Mouse (Mus musculus): ENCODE measurements around the gene Mcub. TPM values are rescaled to one million over a fixed set of nuclear protein-coding genes. Genes with fewer than 3 reads are reported as not detected.
A peak's percentile ranks its signal among the peaks of the same experiment; 100 is the strongest.

The Mcub gene
- polyA plus RNA-seq, 1 experiment from 2014 or later: 14.1 TPM

DNA sequence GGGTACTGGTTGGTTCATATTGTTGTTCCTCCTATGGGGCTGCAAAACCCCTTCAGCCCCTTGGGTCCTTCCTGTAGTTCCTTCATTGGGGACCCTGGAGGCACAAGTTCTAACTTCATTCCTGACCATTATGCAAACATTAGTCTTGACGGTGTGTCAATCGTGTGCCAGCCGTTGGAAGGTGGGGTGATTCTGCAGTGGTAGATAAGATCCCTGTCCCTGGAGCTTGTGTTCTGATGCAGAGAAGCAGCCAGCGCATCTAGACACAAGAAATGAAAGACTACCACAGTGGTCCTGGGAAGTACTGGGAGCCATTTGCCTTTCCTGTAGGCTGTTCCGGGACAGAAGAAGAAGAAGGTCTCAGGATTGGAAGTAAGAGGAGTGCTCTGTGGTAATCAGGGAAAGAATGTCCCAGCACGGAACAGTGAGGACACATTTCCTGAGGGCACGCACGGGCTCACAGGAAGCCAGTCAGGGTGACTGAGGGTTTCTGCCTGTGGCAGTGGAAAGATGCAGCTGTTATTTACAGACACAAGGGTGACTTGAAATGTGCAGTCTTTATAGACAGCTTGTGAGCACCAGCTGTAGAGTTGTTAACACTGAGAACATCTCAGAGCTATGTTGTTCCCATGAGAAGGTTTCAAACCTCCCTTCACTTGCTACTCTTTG is 88.9 kb downstream of the Mcub start:
- H3K27me3 ChIP-seq (ENCODE audit: control insufficient read depth, insufficient read depth, low read length): no peaks in the 10 kb centered on the region
- H3K27ac ChIP-seq (replicated peaks; ENCODE audit: low read depth, low read length): no peak overlapping the region
- H3K36me3 ChIP-seq (ENCODE audit: control insufficient read depth, insufficient read depth, low read length): no peaks in the 10 kb centered on the region
- H3K9me3 ChIP-seq (ENCODE audit: control insufficient read depth, low read length): no peaks in the 10 kb centered on the region
- DNase-seq (ENCODE audit: low spot score) (no peak), ATAC-seq (ENCODE audit: insufficient number of reproducible peaks, low FRiP score, low TSS enrichment, low read depth) (no peak)
- no peak overlapping the region for H3K4me3 ChIP-seq (ENCODE audit: low read depth, low read length)
- WGBS: 85% methylated on average over 8 of the region's 8 CpGs
- H3K4me2 ChIP-seq (ENCODE audit: low read depth, severe bottlenecking): no peak overlapping the region
- H3K4me1 ChIP-seq (ENCODE audit: control insufficient read depth, insufficient read depth, low read length): no peaks in the 10 kb centered on the region
- H3K9ac ChIP-seq (ENCODE audit: low read length): no peak overlapping the region

- H3K27me3 ChIP-seq (ENCODE audit: control insufficient read depth, insufficient read depth, low read length): no peaks in the 10 kb centered on the region
- no peak for ATAC-seq (ENCODE audit: insufficient number of reproducible peaks, low FRiP score, low TSS enrichment, low read depth)
- DNase-seq (ENCODE audit: low spot score): no peak
- H3K4me2 ChIP-seq (ENCODE audit: low read depth, severe bottlenecking): 0 out of 2 replicates have a peak overlapping the region, but pooled peaks have one; percentile 88
- no peaks in the 10 kb centered on the region for H3K36me3 ChIP-seq (ENCODE audit: control insufficient read depth, insufficient read depth, low read length)
- WGBS: 73% methylated on average over 2 of the region's 2 CpGs
- no peaks in the 10 kb centered on the region for H3K4me1 ChIP-seq (ENCODE audit: control insufficient read depth, insufficient read depth, low read length)
- H3K4me3 ChIP-seq (ENCODE audit: low read depth, low read length): no peak overlapping the region
- no peak overlapping the region for H3K27ac ChIP-seq (replicated peaks; ENCODE audit: low read depth, low read length)
- no peaks in the 10 kb centered on the region for H3K9me3 ChIP-seq (ENCODE audit: control insufficient read depth, low read length)
- no peak overlapping the region for H3K9ac ChIP-seq (ENCODE audit: low read length)
Measured at GRCm38 (mm10) chr3:129879913-129880312, 90.1 kb downstream of the Mcub start.

GRCm38 (mm10) chr3:129879131-129879757 is 90.8 kb downstream of the Mcub start:
- Histone ChIP-seq H3K27ac (replicated peaks; ENCODE audit: low read depth, low read length) (no peak overlapping the region), H3K4me1 (ENCODE audit: control insufficient read depth, insufficient read depth, low read length) (no peaks in the 10 kb centered on the region), H3K9me3 (ENCODE audit: control insufficient read depth, low read length) (no peaks in the 10 kb centered on the region), H3K4me2 (ENCODE audit: low read depth, severe bottlenecking) (peak overlapping the region; percentile 88), H3K36me3 (ENCODE audit: control insufficient read depth, insufficient read depth, low read length) (no peaks in the 10 kb centered on the region), H3K4me3 (ENCODE audit: low read depth, low read length) (peak overlapping the region; percentile 71), H3K9ac (ENCODE audit: low read length) (peak overlapping the region; percentile 68), H3K27me3 (ENCODE audit: control insufficient read depth, insufficient read depth, low read length) (no peaks in the 10 kb centered on the region)
- WGBS: under 1% methylated on average over 24 of the region's 25 CpGs
- peak; percentile 61 for DNase-seq (ENCODE audit: low spot score)
- peak; percentile 38 for ATAC-seq (ENCODE audit: insufficient number of reproducible peaks, low FRiP score, low TSS enrichment, low read depth)

- no peaks in the 10 kb centered on the region for H3K36me3 ChIP-seq (ENCODE audit: control insufficient read depth, insufficient read depth, low read length)
- H3K4me3 ChIP-seq (ENCODE audit: low read depth, low read length): peak within 1 kb of the TSS; percentile 71
- DNase-seq (ENCODE audit: low spot score): peak; percentile 92
- H3K27me3 ChIP-seq (ENCODE audit: control insufficient read depth, insufficient read depth, low read length): no peaks in the 10 kb centered on the region
- H3K4me2 ChIP-seq (ENCODE audit: low read depth, severe bottlenecking): peak within 1 kb of the TSS; percentile 88
- WGBS: under 1% methylated on average over 61 of the region's 66 CpGs
- peak within 1 kb of the TSS; percentile 68 for H3K9ac ChIP-seq (ENCODE audit: low read length)
- peak; percentile 90 for ATAC-seq (ENCODE audit: insufficient number of reproducible peaks, low FRiP score, low TSS enrichment, low read depth)
- H3K27ac ChIP-seq (replicated peaks; ENCODE audit: low read depth, low read length): no peak within 1 kb of the TSS
- H3K4me1 ChIP-seq (ENCODE audit: control insufficient read depth, insufficient read depth, low read length): no peaks in the 10 kb centered on the region
- no peaks in the 10 kb centered on the region for H3K9me3 ChIP-seq (ENCODE audit: control insufficient read depth, low read length)
Measured at GRCm38 (mm10) chr3:129878405-129879021, 91.5 kb downstream of the Mcub start, which contains the start of gene Pla2g12a. TSS of gene Pla2g12a (plus strand) at chr3:129878606.

- no peaks in the 10 kb centered on the region; the same call in 1 of the 2 replicates for H3K36me3 ChIP-seq (ENCODE audit: control insufficient read depth, insufficient read depth, low read length)
- no peak overlapping the region for H3K9ac ChIP-seq (ENCODE audit: low read length)
- no peaks in the 10 kb centered on the region for H3K4me1 ChIP-seq (ENCODE audit: control insufficient read depth, insufficient read depth, low read length)
- no peak overlapping the region for H3K4me2 ChIP-seq (ENCODE audit: low read depth, severe bottlenecking)
- 92% methylated on average over 10 of the region's 10 CpGs for WGBS
- ATAC-seq (ENCODE audit: insufficient number of reproducible peaks, low FRiP score, low TSS enrichment, low read depth) (no peak), DNase-seq (ENCODE audit: low spot score) (no peak)
- no peaks in the 10 kb centered on the region for H3K9me3 ChIP-seq (ENCODE audit: control insufficient read depth, low read length)
- no peak overlapping the region for H3K27ac ChIP-seq (replicated peaks; ENCODE audit: low read depth, low read length)
- H3K4me3 ChIP-seq (ENCODE audit: low read depth, low read length): no peak overlapping the region
- H3K27me3 ChIP-seq (ENCODE audit: control insufficient read depth, insufficient read depth, low read length): no peaks in the 10 kb centered on the region
Measured at GRCm38 (mm10) chr3:129877327-129877726, 92.7 kb downstream of the Mcub start.

Other genes with a start within 250 kb of the Mcub start
- gene Egf, start 214.9 kb downstream of the Mcub start, polyA plus RNA-seq (2014; fragmentation: Nextera tagmentation; extraction: Ambion mirVana): 0.92 and 0.94 TPM in 2 replicates
- not detected in 2 replicates for gene Lrit3, start 166.2 kb downstream of the Mcub start, polyA plus RNA-seq (2014; fragmentation: Nextera tagmentation; extraction: Ambion mirVana)
- 0.09 TPM in 1 of 2 replicates, not detected in the other for gene Rrh, start 147.6 kb downstream of the Mcub start, polyA plus RNA-seq (2014; fragmentation: Nextera tagmentation; extraction: Ambion mirVana)
- 44.1 and 55.8 TPM in 2 replicates for gene Gar1, start 138.8 kb downstream of the Mcub start, polyA plus RNA-seq (2014; fragmentation: Nextera tagmentation; extraction: Ambion mirVana)
- 0.09 TPM in 1 of 2 replicates, not detected in the other for gene Cfi, start 134.3 kb downstream of the Mcub start, polyA plus RNA-seq (2014; fragmentation: Nextera tagmentation; extraction: Ambion mirVana)
- 23.9 and 25.9 TPM in 2 replicates for gene Pla2g12a, start 91.6 kb downstream of the Mcub start, polyA plus RNA-seq (2014; fragmentation: Nextera tagmentation; extraction: Ambion mirVana)
- gene Casp6, start 68.8 kb downstream of the Mcub start, polyA plus RNA-seq (2014; fragmentation: Nextera tagmentation; extraction: Ambion mirVana): 109 and 120 TPM in 2 replicates
- gene Sec24b, start 91.3 kb upstream of the Mcub start, polyA plus RNA-seq (2014; fragmentation: Nextera tagmentation; extraction: Ambion mirVana): 33.6 and 38.5 TPM in 2 replicates
- 18.3 and 20.8 TPM in 2 replicates for gene Col25a1, start 161.3 kb upstream of the Mcub start, polyA plus RNA-seq (2014; fragmentation: Nextera tagmentation; extraction: Ambion mirVana)

All from limb, embryonic 11.5 days (tissue).